Mouse (Mus musculus) heart, adult 2 months (tissue): Measurements from ENCODE around the gene Chrm1.

Source experiments
- CTCF ChIP-seq: fragments of 200-600 bp; IDR thresholded peaks from 2 replicates; pipeline ENCODE4 v1.8.1; 2022; ENCODE audit warnings: antibody characterized with exemption, mild to moderate bottlenecking, moderate library complexity
- EP300 ChIP-seq: fragments of 200-500 bp; IDR thresholded peaks from 2 replicates; pipeline ENCODE4 v1.6.1; 2011; ENCODE audit warnings: low read depth, low read length, control low read depth; ENCODE audit not compliant: insufficient read depth
- POLR2A ChIP-seq: fragments of 200-500 bp; IDR thresholded peaks from 2 replicates; pipeline ENCODE4 v1.6.1; 2011; ENCODE audit warnings: mild to moderate bottlenecking, low read depth, low read length, control low read depth; ENCODE audit not compliant: insufficient read depth

DNA sequence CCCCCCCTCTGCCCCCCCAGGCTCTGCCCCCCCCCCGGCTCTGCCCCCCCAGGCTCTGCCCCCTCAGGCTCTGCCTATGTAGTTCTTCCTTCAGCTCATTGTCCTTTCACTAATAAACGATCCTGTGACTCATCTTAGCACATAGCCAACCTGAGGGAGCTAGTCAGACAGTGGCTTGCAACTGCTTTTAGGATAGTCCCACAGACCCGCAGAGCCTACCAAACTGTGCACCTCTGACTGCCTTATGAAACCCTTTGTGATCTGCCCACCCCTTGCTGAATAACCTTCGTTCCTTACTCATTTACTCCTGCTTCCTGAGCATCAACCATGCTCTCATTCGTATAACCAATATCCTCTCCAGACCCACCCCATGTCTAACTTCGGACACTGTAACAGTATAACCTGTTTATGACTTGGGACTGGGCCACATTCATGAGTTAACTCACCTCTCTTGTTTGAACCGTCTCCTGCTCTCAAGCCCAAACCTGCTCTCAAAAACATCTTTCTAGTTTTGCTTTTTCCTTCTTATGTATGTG, 42.6 kb downstream of the Chrm1 start:
- no peak for TF ChIP-seq POLR2A
- no peak for TF ChIP-seq CTCF
- TF ChIP-seq EP300 = no peak
